In the genomic region with DNA sequence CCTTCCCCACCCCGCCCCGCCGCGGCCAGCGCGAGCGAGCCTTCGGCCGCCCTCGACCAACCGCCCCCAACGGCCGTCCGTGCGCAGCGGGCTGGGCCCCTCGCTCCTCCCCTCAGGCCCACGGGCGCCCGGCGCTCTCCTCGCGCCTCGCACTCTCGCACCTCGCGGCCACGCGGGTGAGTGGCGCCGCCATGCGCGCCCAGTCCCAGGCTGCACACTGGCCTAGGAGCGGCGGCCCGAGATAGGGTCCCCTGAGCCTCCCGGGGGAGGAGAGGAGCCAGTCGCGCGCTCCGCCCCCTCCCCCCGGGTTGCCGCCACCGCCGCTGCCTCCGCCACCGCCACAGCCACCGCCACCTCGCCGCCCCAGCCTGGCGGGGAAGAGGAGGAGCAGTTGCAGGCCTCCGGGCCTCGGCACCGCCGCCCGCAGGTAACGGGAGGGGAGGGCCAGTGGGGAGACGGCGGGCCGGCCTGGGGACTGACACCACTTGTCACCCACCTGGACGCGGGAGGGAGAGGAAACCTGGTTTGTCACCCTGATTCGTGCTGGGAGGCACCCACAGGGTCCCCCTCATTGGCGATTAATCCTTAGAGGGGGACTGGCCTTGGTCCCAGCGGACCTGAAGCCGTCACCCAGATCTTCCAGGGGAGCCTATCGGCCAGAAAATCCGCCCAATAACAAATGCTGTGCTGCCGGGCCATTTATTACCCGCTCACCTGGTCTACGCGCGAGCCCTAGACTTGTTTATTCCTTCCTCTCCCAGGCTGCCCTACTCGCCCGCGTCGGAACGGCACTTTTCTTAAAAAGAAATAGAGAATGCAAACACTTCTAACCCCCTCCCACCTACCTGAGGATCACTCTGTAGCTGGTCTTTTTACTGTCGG, we compare ENCODE assay signal across 8 mouse cellular contexts. TPM values are rescaled to one million over a fixed set of nuclear protein-coding genes. Genes with fewer than 3 reads are reported as not detected.
DNase-seq lines count a peak whose midpoint lies in the region; ATAC-seq lines count a peak whose summit lies in the region.

Gene Zbtb44 (plus strand): TSS at position 113 of the 882 bp plus-strand sequence.

- peak within 1 kb of the TSS; percentile 95 for H3K4me3 ChIP-seq in forebrain, embryonic 16.5 days (replicated peaks; ENCODE audit: low read length)
- H3K4me3 ChIP-seq in hindbrain, embryonic 11.5 days (ENCODE audit: low read depth, low read length) = peak within 1 kb of the TSS; percentile 88

- intact Hi-C loops in left cerebral cortex, postnatal 14 days (cut with DNase I) = loop anchor here (5.0 kb wide), 1 partner anchor 88 kb away; the partner anchor contains the start of gene Adamts8

- H3K4me2 ChIP-seq in forebrain, embryonic 16.5 days (ENCODE audit: low read length) = peak within 1 kb of the TSS; percentile 68
- H3K4me2 ChIP-seq in hindbrain, embryonic 11.5 days (replicated peaks; ENCODE audit: low read depth, low read length) = peak within 1 kb of the TSS; percentile 83

- H3K9ac ChIP-seq in forebrain, embryonic 16.5 days (replicated peaks; ENCODE audit: low read depth, low read length) = peak within 1 kb of the TSS; percentile 98
- H3K9ac ChIP-seq in hindbrain, embryonic 11.5 days (ENCODE audit: low read depth, low read length) = peak within 1 kb of the TSS; percentile 94

- no peaks in the 10 kb centered on the region for H3K36me3 ChIP-seq in forebrain, embryonic 16.5 days (ENCODE audit: control insufficient read depth, insufficient read depth)
- H3K36me3 ChIP-seq in hindbrain, embryonic 11.5 days (ENCODE audit: control insufficient read depth, insufficient read depth, low read length) = no peaks in the 10 kb centered on the region

- no peaks in the 10 kb centered on the region for H3K9me3 ChIP-seq in forebrain, embryonic 16.5 days (ENCODE audit: control insufficient read depth, low read length)
- no peaks in the 10 kb centered on the region for H3K9me3 ChIP-seq in hindbrain, embryonic 11.5 days (ENCODE audit: control insufficient read depth, low read length)

- peak within 1 kb of the TSS; percentile 96 for H3K27ac ChIP-seq in forebrain, embryonic 16.5 days (ENCODE audit: low read length)
- H3K27ac ChIP-seq in hindbrain, embryonic 11.5 days (ENCODE audit: low read depth, low read length) = peak within 1 kb of the TSS; percentile 98

- DNase-seq in kidney, adult 11 months = peak; percentile 72
- no peak for DNase-seq in kidney, postnatal 4 days
- peak; percentile 41 for DNase-seq in c-Kit-positive CD71-negative TER-119-negative erythroid progenitor cells, embryonic 14.5 days (ENCODE audit: low read depth)
- no peak for DNase-seq in hindbrain, embryonic 11.5 days (ENCODE audit: low spot score)
- DNase-seq in left cerebral cortex, postnatal 14 days (ENCODE audit: low spot score in 2 of 2) = peak; percentile 41 to 52
- peak; percentile 31 for DNase-seq in mesoderm, embryonic 11.5 days (ENCODE audit: low read depth, low spot score)
- DNase-seq in spleen, postnatal 36 days (ENCODE audit: low spot score in 2 of 2) = peak; percentile 66 to 67

- under 1% methylated on average over 63 of the region's 79 CpGs for WGBS in forebrain, embryonic 16.5 days
- WGBS in hindbrain, embryonic 11.5 days = 0% methylated on average over 39 of the region's 79 CpGs

- peaks cover 13% of the 10 kb centered on the region for H3K4me1 ChIP-seq in forebrain, embryonic 16.5 days (replicated peaks; ENCODE audit: control insufficient read depth, insufficient read depth, low read length)
- H3K4me1 ChIP-seq in hindbrain, embryonic 11.5 days (replicated peaks; ENCODE audit: control insufficient read depth, insufficient read depth, low read length) = no peaks in the 10 kb centered on the region; the same call in 1 of the 2 replicates

- ATAC-seq in forebrain, embryonic 16.5 days = peak; percentile 87
- ATAC-seq in hindbrain, embryonic 11.5 days (ENCODE audit: low FRiP score) = peak; percentile 93

- no peaks in the 10 kb centered on the region for H3K27me3 ChIP-seq in forebrain, embryonic 16.5 days (replicated peaks; ENCODE audit: control insufficient read depth, insufficient read depth, low read length)
- H3K27me3 ChIP-seq in hindbrain, embryonic 11.5 days (ENCODE audit: control insufficient read depth, insufficient read depth, low read length) = no peaks in the 10 kb centered on the region

RNA-seq across cellular contexts. Expression of gene Zbtb44, which starts in this region (rescaled TPM):
- polyA plus RNA-seq in forebrain, embryonic 16.5 days (2015; fragmentation: Nextera tagmentation; extraction: Ambion mirVana) = 4.3 and 5.3 TPM in 2 replicates
- 5.4 and 9.2 TPM in 2 replicates for polyA plus RNA-seq in hindbrain, embryonic 11.5 days (2014; fragmentation: Nextera tagmentation; extraction: Ambion mirVana)
- 10 to 100 TPM; 37.8 to 42.5 TPM for total RNA-seq in left cerebral cortex, postnatal 14 days (2021)

Comparison
In these comparisons a context has a peak if more than half of its experiments do, and no peak if none do; other contexts are left out.
1. DNase-seq: peak in kidney, adult 11 months (single experiment), c-Kit-positive CD71-negative TER-119-negative erythroid progenitor cells, embryonic 14.5 days (single experiment), left cerebral cortex, postnatal 14 days (2 of 2), mesoderm, embryonic 11.5 days (single experiment) and spleen, postnatal 36 days (2 of 2); none in kidney, postnatal 4 days (0 of 2) and hindbrain, embryonic 11.5 days (single experiment).